Mouse (Mus musculus) forebrain, postnatal 0 days (tissue): ENCODE measurements around the gene Hoxd11. TPM values are rescaled to one million over a fixed set of nuclear protein-coding genes. Genes with fewer than 3 reads are reported as not detected.

Experiments used
- ATAC-seq: fragments of 200-750 bp; cut with Nextera tagmentation; 2 replicates; pipeline ENCODE4 v1.8.0; 2017; ENCODE audit warnings: mild to moderate bottlenecking, moderate library complexity
- DNase-seq: peaks from one replicate; pipeline ENCODE4 v3.0.0-alpha.2; 2015
- H3K27ac ChIP-seq: fragments of 300-500 bp; sonication (generic); 2 replicates; pipeline ENCODE4 v1.5.1; 2014; ENCODE audit warnings: low read depth, mild to moderate bottlenecking, antibody characterized with exemption, low read length, moderate library complexity, mixed read lengths
- H3K27me3 ChIP-seq: fragments of 300-500 bp; sonication (generic); 2 replicates; pipeline ENCODE4 v1.6.1; 2014; ENCODE audit warnings: mild to moderate bottlenecking, low read length, mixed read lengths; ENCODE audit not compliant: insufficient read depth
- H3K36me3 ChIP-seq: fragments of 300-500 bp; sonication (generic); 2 replicates; pipeline ENCODE4 v1.6.1; 2014; ENCODE audit warnings: mild to moderate bottlenecking, moderate library complexity; ENCODE audit not compliant: insufficient read depth
- H3K4me1 ChIP-seq: fragments of 300-500 bp; sonication (generic); 2 replicates; pipeline ENCODE4 v1.6.1; 2014; ENCODE audit warnings: antibody characterized with exemption; ENCODE audit not compliant: insufficient read depth
- H3K4me2 ChIP-seq: fragments of 300-500 bp; sonication (generic); 2 replicates; pipeline ENCODE4 v1.6.1; 2014; ENCODE audit warnings: low read depth, mild to moderate bottlenecking, moderate library complexity
- H3K4me3 ChIP-seq: fragments of 300-500 bp; sonication (generic); 2 replicates; pipeline ENCODE4 v1.5.1; 2014; ENCODE audit warnings: low read depth, low read length, mixed read lengths
- H3K9ac ChIP-seq: fragments of 300-500 bp; sonication (generic); 2 replicates; pipeline ENCODE4 v1.6.1; 2014; ENCODE audit warnings: mild to moderate bottlenecking
- H3K9me3 ChIP-seq: fragments of 300-500 bp; sonication (generic); 2 replicates; pipeline ENCODE4 v1.6.1; 2016; ENCODE audit warnings: low read length
- CTCF ChIP-seq: sonication (generic); IDR thresholded peaks from 2 replicates; pipeline ENCODE4 v1.5.1; 2016; ENCODE audit warnings: antibody characterized with exemption, control low read depth, low read depth
- WGBS: fragments of 180-500 bp; shearing (Covaris S2); extraction: QIAGEN DNeasy Blood & Tissue Kit; methylation state at CpG from one replicate; pipeline ENCODE4 v1.1.7; 2014; 5-methylcytosine and 5-hydroxymethylcytosine counted together
- polyA plus RNA-seq: library from polyadenylated mRNA; unstranded; fragments of >200 nt; fragmentation: Nextera tagmentation; extraction: Ambion mirVana; gene quantifications from 2 replicates; pipeline ENCODE4 v1.2.1, GENCODE M21; 2015
- total RNA-seq: library from RNA; depleted of rRNA; stranded (reverse); fragments of >200 nt; gene quantifications from 2 replicates; pipeline ENCODE4 v1.2.3, GENCODE M21; 2014

The Hoxd11 gene
- total and polyA plus RNA-seq, 2 experiments from 2014 or later = not detected

DNA sequence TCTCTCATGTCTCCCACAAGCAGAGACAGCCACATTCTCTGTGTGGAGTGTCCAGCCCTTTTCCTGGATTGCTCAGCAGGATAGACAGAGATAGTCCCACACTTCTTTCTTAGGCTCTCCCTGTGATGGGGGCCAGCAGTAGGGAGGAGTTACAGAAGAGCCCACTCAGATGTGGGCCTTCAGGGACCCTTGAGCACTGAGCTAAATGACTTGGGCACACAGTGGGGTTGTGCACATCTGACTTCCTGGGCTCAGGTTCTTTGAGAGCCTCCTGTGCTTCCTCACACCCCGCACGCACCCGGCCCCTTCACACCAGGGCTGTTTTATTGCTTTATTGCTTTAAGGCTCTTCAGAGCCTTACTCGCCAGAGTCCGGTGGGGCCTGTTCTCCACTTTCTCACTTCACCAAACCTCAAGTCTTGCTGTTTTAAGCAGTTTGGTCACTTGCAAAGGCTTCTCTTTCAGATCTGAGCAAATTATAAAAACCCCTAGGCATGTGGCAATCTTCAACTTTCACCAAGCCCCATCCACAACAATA lies 41.7 kb downstream of the Hoxd11 start:
- 6% methylated on average over 5 of the region's 5 CpGs for WGBS
- TF ChIP-seq CTCF = no peak
- no peak for DNase-seq
- H3K4me3 ChIP-seq = no peak overlapping the region
- H3K9ac ChIP-seq = no peak overlapping the region
- peaks cover 100% of the 10 kb centered on the region for H3K27me3 ChIP-seq
- no peaks in the 10 kb centered on the region for H3K4me1 ChIP-seq
- H3K9me3 ChIP-seq = no peaks in the 10 kb centered on the region
- H3K4me2 ChIP-seq = no peak overlapping the region
- H3K27ac ChIP-seq = no peak overlapping the region
- no peak for ATAC-seq
- no peaks in the 10 kb centered on the region for H3K36me3 ChIP-seq

DNA sequence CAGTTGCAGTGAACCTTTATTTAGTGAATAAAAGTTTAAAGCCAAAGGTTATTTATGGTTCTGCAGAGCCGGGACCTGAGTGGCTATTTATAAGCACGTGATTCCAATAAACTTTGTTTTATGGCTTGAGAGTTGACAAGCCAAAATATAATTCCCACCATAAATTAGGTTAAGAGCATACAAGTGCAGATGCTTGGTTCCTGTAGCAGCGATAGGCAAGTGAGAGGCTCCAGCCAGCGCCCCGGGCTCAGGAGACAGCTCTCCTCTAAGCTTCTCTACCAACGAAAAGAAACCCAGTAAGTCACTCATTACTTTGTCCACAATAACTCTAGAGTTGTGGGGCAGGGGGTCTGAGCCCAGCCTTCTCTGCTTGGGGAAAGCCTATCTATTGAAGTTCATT lies 42.5 kb downstream of the Hoxd11 start:
- ATAC-seq (no peak), DNase-seq (no peak)
- H3K27ac ChIP-seq = no peak overlapping the region
- no peak overlapping the region for H3K4me2 ChIP-seq
- H3K36me3 ChIP-seq = no peaks in the 10 kb centered on the region
- TF ChIP-seq CTCF = no peak
- WGBS = 4% methylated on average over 6 of the region's 6 CpGs
- H3K27me3 ChIP-seq = peaks cover 100% of the 10 kb centered on the region
- H3K9ac ChIP-seq = no peak overlapping the region
- no peaks in the 10 kb centered on the region for H3K9me3 ChIP-seq
- no peaks in the 10 kb centered on the region for H3K4me1 ChIP-seq
- no peak overlapping the region for H3K4me3 ChIP-seq

DNA sequence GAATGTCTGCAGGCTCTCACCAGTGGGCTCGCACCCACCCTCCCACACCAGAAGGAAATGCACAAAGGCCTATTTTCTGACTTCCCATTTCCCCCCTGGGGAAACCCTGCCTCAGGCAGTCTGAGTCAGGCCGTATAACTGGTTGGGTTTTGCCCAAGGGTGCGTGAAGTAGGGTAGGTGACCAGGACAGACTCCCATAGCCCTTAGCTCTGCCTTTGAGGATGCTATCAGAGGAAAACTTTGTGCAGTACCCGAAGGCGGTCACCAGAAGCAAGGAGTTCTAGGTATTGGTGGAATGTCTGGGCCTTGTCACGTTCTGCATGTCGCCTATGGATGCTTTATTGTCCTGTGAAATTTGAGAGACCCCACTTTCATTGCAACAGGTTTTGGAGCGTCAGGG lies 43.6 kb downstream of the Hoxd11 start:
- H3K9me3 ChIP-seq = no peaks in the 10 kb centered on the region
- H3K4me2 ChIP-seq = no peak overlapping the region
- no peaks in the 10 kb centered on the region for H3K4me1 ChIP-seq
- H3K36me3 ChIP-seq = no peaks in the 10 kb centered on the region
- TF ChIP-seq CTCF = no peak
- no peak overlapping the region for H3K4me3 ChIP-seq
- 4% methylated on average over 8 of the region's 8 CpGs for WGBS
- peaks cover 100% of the 10 kb centered on the region for H3K27me3 ChIP-seq
- H3K9ac ChIP-seq = no peak overlapping the region
- no peak overlapping the region for H3K27ac ChIP-seq
- DNase-seq (no peak), ATAC-seq (no peak)

DNA sequence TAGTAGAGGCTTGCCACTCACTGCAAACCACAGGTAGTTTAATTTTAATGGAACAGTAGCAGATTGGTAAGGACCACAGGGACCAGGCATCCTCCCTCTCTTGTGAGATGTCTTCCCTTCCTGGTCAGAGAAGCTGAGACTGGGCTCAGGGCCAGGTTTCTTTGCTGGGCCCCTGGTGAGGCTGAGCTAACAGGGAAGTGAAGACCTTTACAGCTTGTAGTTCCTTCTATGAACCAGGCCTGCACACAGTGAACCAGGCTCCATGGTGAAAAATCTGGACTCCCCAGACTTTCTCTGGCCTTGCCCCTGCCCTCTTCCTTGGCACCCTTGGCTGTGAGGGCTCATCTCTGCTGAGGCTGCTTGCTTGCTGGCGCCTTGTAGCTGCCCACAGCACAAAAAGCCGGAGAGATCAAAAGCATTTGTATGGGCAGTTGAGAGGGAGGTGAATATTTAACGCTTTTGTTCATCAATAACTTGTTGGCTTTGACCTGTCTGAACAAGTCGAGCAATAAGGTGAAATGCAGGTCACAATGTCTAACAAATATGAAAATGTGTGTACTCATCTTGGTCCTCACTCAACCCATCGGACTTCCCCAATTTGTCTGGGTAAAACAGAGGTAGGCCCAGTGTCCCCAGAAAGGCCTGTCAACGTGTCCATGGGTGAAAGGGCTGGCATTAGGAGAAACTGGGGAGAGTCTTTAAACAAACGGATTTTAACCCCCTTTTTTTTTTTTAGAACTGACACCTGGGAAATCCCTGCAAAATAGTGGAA lies 45.1 kb downstream of the Hoxd11 start:
- Histone ChIP-seq H3K4me3 (no peak overlapping the region), H3K27me3 (peaks cover 100% of the 10 kb centered on the region), H3K9ac (no peak overlapping the region), H3K36me3 (no peaks in the 10 kb centered on the region), H3K27ac (no peak overlapping the region), H3K9me3 (no peaks in the 10 kb centered on the region), H3K4me2 (no peak overlapping the region), H3K4me1 (no peaks in the 10 kb centered on the region)
- ATAC-seq (no peak), DNase-seq (no peak)
- no peak for TF ChIP-seq CTCF
- WGBS = 7% methylated on average over 7 of the region's 7 CpGs

DNA sequence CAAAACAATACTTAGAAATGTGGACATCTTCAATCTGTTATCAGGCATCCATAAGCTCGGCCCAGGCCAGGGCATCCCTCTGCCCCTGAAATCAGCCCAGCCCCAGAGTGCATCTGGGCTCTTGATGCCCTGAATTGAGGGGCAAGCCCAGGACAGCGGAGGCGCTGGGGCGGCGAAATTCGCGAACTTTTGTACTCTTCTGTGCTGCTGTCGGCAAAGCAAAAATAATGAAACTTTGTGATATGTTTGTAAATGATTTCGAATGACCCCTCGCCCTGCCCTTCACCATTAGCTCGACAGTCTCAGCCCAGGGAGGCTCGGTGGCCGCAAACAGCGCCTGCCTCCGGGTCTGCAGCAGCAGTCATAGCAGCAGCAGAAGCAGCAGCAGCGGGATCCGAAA lies 45.8 kb downstream of the Hoxd11 start:
- 1% methylated on average over 17 of the region's 17 CpGs for WGBS
- Histone ChIP-seq H3K4me1 (no peaks in the 10 kb centered on the region), H3K9me3 (no peaks in the 10 kb centered on the region), H3K36me3 (no peaks in the 10 kb centered on the region), H3K27me3 (peaks cover 98% of the 10 kb centered on the region), H3K27ac (no peak overlapping the region), H3K4me2 (no peak overlapping the region), H3K4me3 (no peak overlapping the region), H3K9ac (no peak overlapping the region)
- no peak for DNase-seq
- no peak for TF ChIP-seq CTCF
- no peak for ATAC-seq

DNA sequence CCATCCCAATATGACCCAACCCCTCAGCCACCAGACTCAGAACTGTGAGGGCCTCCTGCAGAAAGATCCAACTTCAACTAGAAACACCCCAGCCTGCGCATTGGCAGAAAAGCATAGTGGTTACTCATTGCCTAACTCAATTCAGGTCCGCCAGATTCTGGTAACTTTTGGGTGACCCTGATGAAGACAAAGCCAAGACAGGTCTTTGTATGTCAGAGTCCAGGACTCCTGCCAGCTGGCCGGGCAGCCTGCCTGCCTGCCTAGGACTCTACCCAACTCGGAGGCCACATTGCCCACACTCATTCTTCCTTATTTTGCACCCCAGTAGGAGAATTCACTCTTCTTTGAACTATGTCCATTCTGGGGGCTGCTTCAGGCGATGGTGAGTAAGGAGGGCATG lies 47.2 kb downstream of the Hoxd11 start, which contains the start of gene Gm28230:
Gene Gm28230, plus strand, starts transcription at position 178 of the 400 bp plus-strand sequence.
- H3K27ac ChIP-seq = no peak within 1 kb of the TSS
- no peaks in the 10 kb centered on the region for H3K9me3 ChIP-seq
- TF ChIP-seq CTCF = no peak
- ATAC-seq (no peak), DNase-seq (no peak)
- H3K27me3 ChIP-seq = peaks cover 98% of the 10 kb centered on the region
- no peaks in the 10 kb centered on the region for H3K36me3 ChIP-seq
- H3K4me2 ChIP-seq = no peak within 1 kb of the TSS
- H3K4me1 ChIP-seq = no peaks in the 10 kb centered on the region
- WGBS = 3% methylated on average over 5 of the region's 5 CpGs
- H3K9ac ChIP-seq = no peak within 1 kb of the TSS
- H3K4me3 ChIP-seq = no peak within 1 kb of the TSS

DNA sequence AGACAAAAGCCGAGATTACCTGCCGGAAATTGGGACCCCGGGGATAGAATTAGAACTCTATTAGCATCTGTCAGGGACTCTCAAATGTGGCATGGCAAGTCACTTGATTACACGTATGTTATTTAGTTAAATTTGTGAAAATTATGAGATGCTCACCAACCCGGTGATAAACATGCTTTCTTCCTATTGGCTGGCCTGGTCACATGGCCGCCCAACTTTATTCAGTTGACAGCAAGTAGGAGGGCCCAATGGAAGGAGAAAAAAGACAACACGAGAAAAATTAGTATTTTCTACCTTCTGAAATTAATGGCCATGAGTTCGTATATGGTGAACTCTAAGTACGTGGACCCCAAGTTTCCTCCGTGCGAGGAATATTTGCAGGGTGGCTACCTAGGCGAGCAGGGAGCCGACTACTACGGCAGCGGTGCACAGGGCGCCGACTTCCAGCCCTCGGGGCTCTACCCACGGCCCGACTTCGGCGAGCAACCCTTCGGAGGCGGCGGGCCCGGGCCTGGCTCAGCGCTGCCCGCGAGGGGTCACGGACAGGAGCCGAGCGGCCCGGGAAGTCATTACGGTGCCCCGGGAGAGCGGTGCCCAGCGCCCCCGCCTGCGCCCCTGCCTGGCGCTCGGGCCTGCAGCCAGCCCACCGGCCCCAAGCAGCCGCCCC lies 47.7 kb downstream of the Hoxd11 start:
- H3K27me3 ChIP-seq = peaks cover 97% of the 10 kb centered on the region
- H3K27ac ChIP-seq = no peak overlapping the region
- DNase-seq = no peak
- no peak for TF ChIP-seq CTCF
- no peak overlapping the region for H3K4me2 ChIP-seq
- no peaks in the 10 kb centered on the region for H3K9me3 ChIP-seq
- H3K9ac ChIP-seq = no peak overlapping the region
- H3K36me3 ChIP-seq = no peaks in the 10 kb centered on the region
- H3K4me3 ChIP-seq = no peak overlapping the region
- no peaks in the 10 kb centered on the region for H3K4me1 ChIP-seq
- under 1% methylated on average over 39 of the region's 43 CpGs for WGBS
- ATAC-seq = no peak
